Comparison of ENCODE assay signal across 10 mouse cellular contexts in genomic region chr10:115623956-115624671, GRCm38 (mm10). TPM values are rescaled to one million over a fixed set of nuclear protein-coding genes. Genes with fewer than 3 reads are reported as not detected.
A peak's percentile ranks its signal among the peaks of the same experiment; 100 is the strongest.
DNase-seq lines count a peak whose midpoint lies in the region; ATAC-seq and TF ChIP-seq lines count a peak whose summit lies in the region.
"Had no signal": no experiment of that assay in that cellular context is flagged by ENCODE, and none has a peak within 500 bp of the region (broad histone marks: within the 10 kb centered on the region; RNA-seq: fewer than 3 reads in every experiment).

No protein-coding gene starts in this region.

- peak; percentile 83 for ATAC-seq in forebrain, embryonic 12.5 days (ENCODE audit: low FRiP score)
- peak; percentile 88 for ATAC-seq in lung, embryonic 16.5 days (ENCODE audit: low read depth)
- no peak for ATAC-seq in intestine, embryonic 16.5 days
- no peak for ATAC-seq in neural tube, embryonic 15.5 days (ENCODE audit: low FRiP score)

- no peak overlapping the region for H3K9ac ChIP-seq in forebrain, embryonic 12.5 days
- H3K9ac ChIP-seq in lung, embryonic 16.5 days (ENCODE audit: low read length), result no peak overlapping the region
- no peak overlapping the region for H3K9ac ChIP-seq in intestine, embryonic 16.5 days (ENCODE audit: low read depth, low read length)
- no peak overlapping the region for H3K9ac ChIP-seq in neural tube, embryonic 15.5 days (replicated peaks)

- H3K9me3 ChIP-seq in forebrain, embryonic 12.5 days, result no peaks in the 10 kb centered on the region
- H3K9me3 ChIP-seq in lung, embryonic 16.5 days (ENCODE audit: control insufficient read depth, low read length), result peaks cover 2% of the 10 kb centered on the region; the same call in 1 of the 2 replicates
- H3K9me3 ChIP-seq in intestine, embryonic 16.5 days (ENCODE audit: control insufficient read depth, low read length), result no peaks in the 10 kb centered on the region
- no peaks in the 10 kb centered on the region for H3K9me3 ChIP-seq in neural tube, embryonic 15.5 days (replicated peaks)

- peak overlapping the region; percentile 19 for H3K4me2 ChIP-seq in forebrain, embryonic 12.5 days
- H3K4me2 ChIP-seq in lung, embryonic 16.5 days (ENCODE audit: low read depth, low read length), result no peak overlapping the region
- H3K4me2 ChIP-seq in intestine, embryonic 16.5 days (ENCODE audit: low read depth, low read length), result no peak overlapping the region
- H3K4me2 ChIP-seq in neural tube, embryonic 15.5 days, result no peak overlapping the region

- no peak overlapping the region for H3K4me3 ChIP-seq in kidney, adult 2 months (ENCODE audit: insufficient read depth, low read depth, low read length)
- H3K4me3 ChIP-seq in forebrain, embryonic 12.5 days (replicated peaks), result no peak overlapping the region
- H3K4me3 ChIP-seq in lung, embryonic 16.5 days (ENCODE audit: low read length), result no peak overlapping the region
- no peak overlapping the region for H3K4me3 ChIP-seq in intestine, embryonic 16.5 days (ENCODE audit: low read length)
- no peak overlapping the region for H3K4me3 ChIP-seq in neural tube, embryonic 15.5 days (replicated peaks)
- H3K4me3 ChIP-seq: myocyte had no signal

- no peaks in the 10 kb centered on the region for H3K4me1 ChIP-seq in kidney, adult 2 months (ENCODE audit: control insufficient read depth, insufficient read depth, low read length)
- 0 out of 2 replicates have a peak, but pooled peaks cover 7% of the 10 kb centered on the region for H3K4me1 ChIP-seq in forebrain, embryonic 12.5 days
- H3K4me1 ChIP-seq in lung, embryonic 16.5 days (replicated peaks; ENCODE audit: control insufficient read depth, insufficient read depth, low read length), result no peaks in the 10 kb centered on the region
- no peaks in the 10 kb centered on the region for H3K4me1 ChIP-seq in intestine, embryonic 16.5 days (ENCODE audit: control insufficient read depth, insufficient read depth, low read length)
- H3K4me1 ChIP-seq in neural tube, embryonic 15.5 days, result no peaks in the 10 kb centered on the region

- WGBS in kidney, adult 2 months, result 41% methylated on average over 15 of the region's 15 CpGs
- WGBS in forebrain, embryonic 12.5 days, result 22% methylated on average over 15 of the region's 15 CpGs
- WGBS in lung, embryonic 16.5 days, result 52% methylated on average over 15 of the region's 15 CpGs
- WGBS in intestine, embryonic 16.5 days, result 65% methylated on average over 15 of the region's 15 CpGs
- 55% methylated on average over 15 of the region's 15 CpGs for WGBS in neural tube, embryonic 15.5 days

- no peak for TF ChIP-seq CTCF in kidney, adult 2 months (conservative IDR thresholded peaks at IDR 0.05; ENCODE audit: insufficient read depth, insufficient read length, low read depth, low read length)

- no peaks in the 10 kb centered on the region for H3K36me3 ChIP-seq in kidney, adult 2 months (ENCODE audit: control insufficient read depth, insufficient read depth, low read length)
- no peaks in the 10 kb centered on the region for H3K36me3 ChIP-seq in forebrain, embryonic 12.5 days (replicated peaks)
- H3K36me3 ChIP-seq in lung, embryonic 16.5 days (ENCODE audit: control insufficient read depth, insufficient read depth, low read length), result no peaks in the 10 kb centered on the region
- no peaks in the 10 kb centered on the region for H3K36me3 ChIP-seq in intestine, embryonic 16.5 days (ENCODE audit: control insufficient read depth, insufficient read depth, low read length)
- no peaks in the 10 kb centered on the region for H3K36me3 ChIP-seq in neural tube, embryonic 15.5 days

- H3K27me3 ChIP-seq in kidney, adult 2 months (replicated peaks; ENCODE audit: control insufficient read depth, insufficient read depth, low read length), result no peaks in the 10 kb centered on the region
- peaks cover 9% of the 10 kb centered on the region; the same call in 1 of the 2 replicates for H3K27me3 ChIP-seq in forebrain, embryonic 12.5 days
- H3K27me3 ChIP-seq in lung, embryonic 16.5 days (ENCODE audit: control insufficient read depth, insufficient read depth, low read depth, low read length), result no peaks in the 10 kb centered on the region
- H3K27me3 ChIP-seq in intestine, embryonic 16.5 days (replicated peaks; ENCODE audit: control insufficient read depth, insufficient read depth, low read length), result no peaks in the 10 kb centered on the region
- H3K27me3 ChIP-seq in neural tube, embryonic 15.5 days (replicated peaks), result no peaks in the 10 kb centered on the region

- TF ChIP-seq POLR2A in kidney, adult 2 months (IDR thresholded peaks at IDR 0.05; ENCODE audit: low read depth, low read length), result no peak

- H3K27ac ChIP-seq in kidney, adult 2 months (ENCODE audit: insufficient read depth, low read depth, low read length), result no peak overlapping the region
- peak overlapping the region; percentile 8; the same call in 1 of the 2 replicates for H3K27ac ChIP-seq in forebrain, embryonic 12.5 days
- no peak overlapping the region for H3K27ac ChIP-seq in lung, embryonic 16.5 days (ENCODE audit: low read length)
- no peak overlapping the region for H3K27ac ChIP-seq in intestine, embryonic 16.5 days (ENCODE audit: low read length)
- no peak overlapping the region for H3K27ac ChIP-seq in neural tube, embryonic 15.5 days (replicated peaks)

- DNase-seq in kidney, adult 2 months, result peak; percentile 38
- DNase-seq in kidney, adult 11 months, result no peak
- peak; percentile 41 to 51 for DNase-seq in kidney, postnatal 25 days
- DNase-seq in telencephalon, adult 2 months (ENCODE audit: low read depth, low spot score), result peak; percentile 18

RNA-seq across cellular contexts. Expression of gene Lgr5, which starts 36.5 kb away (rescaled TPM):
- 0.58 and 0.97 TPM in 2 replicates for polyA plus RNA-seq in kidney, adult 2 months (2012; rRNA removed)
- polyA plus RNA-seq in forebrain, embryonic 12.5 days (2016; fragmentation: Nextera tagmentation; extraction: Ambion mirVana), result 1.2 and 2.0 TPM in 2 replicates
- polyA plus RNA-seq in lung, embryonic 16.5 days (2015; fragmentation: Nextera tagmentation; extraction: Ambion mirVana), result 2.3 and 2.4 TPM in 2 replicates
- 4.1 and 5.0 TPM in 2 replicates for polyA plus RNA-seq in intestine, embryonic 16.5 days (2015; fragmentation: Nextera tagmentation; extraction: Ambion mirVana)
- 2.5 and 3.0 TPM in 2 replicates for polyA plus RNA-seq in neural tube, embryonic 15.5 days (2015; fragmentation: Nextera tagmentation; extraction: Ambion mirVana)

RNA-seq across cellular contexts. Expression of gene A930009A15Rik, which starts 54.3 kb away (rescaled TPM):
- polyA plus RNA-seq in kidney, adult 2 months (2012; rRNA removed), result not detected in 2 replicates
- not detected in 2 replicates for polyA plus RNA-seq in forebrain, embryonic 12.5 days (2016; fragmentation: Nextera tagmentation; extraction: Ambion mirVana)
- polyA plus RNA-seq in lung, embryonic 16.5 days (2015; fragmentation: Nextera tagmentation; extraction: Ambion mirVana), result not detected in 2 replicates
- polyA plus RNA-seq in intestine, embryonic 16.5 days (2015; fragmentation: Nextera tagmentation; extraction: Ambion mirVana), result not detected in 2 replicates
- polyA plus RNA-seq in neural tube, embryonic 15.5 days (2015; fragmentation: Nextera tagmentation; extraction: Ambion mirVana), result 0.46 and 0.49 TPM in 2 replicates
- polyA plus RNA-seq: gonadal fat pad, adult 2 months; myocyte had no signal

Comparison
In these comparisons a context has a peak if more than half of its experiments do, and no peak if none do; other contexts are left out.
1. ATAC-seq: peak in forebrain, embryonic 12.5 days (single experiment) and lung, embryonic 16.5 days (single experiment); none in intestine, embryonic 16.5 days (single experiment) and neural tube, embryonic 15.5 days (single experiment).